ENCODE assay signal across 25 mouse cellular contexts in genomic region chr3:159614977-159615376, GRCm38 (mm10). TPM values are rescaled to one million over a fixed set of nuclear protein-coding genes. Genes with fewer than 3 reads are reported as not detected.
DNase-seq lines count a peak whose midpoint lies in the region; ATAC-seq and TF ChIP-seq lines count a peak whose summit lies in the region.
"Had no signal": no experiment of that assay in that cellular context is flagged by ENCODE, and none has a peak within 500 bp of the region (broad histone marks: within the 10 kb centered on the region; RNA-seq: fewer than 3 reads in every experiment).

No protein-coding gene starts in this region.

- in situ Hi-C loops in ES-E14 (cut with MboI; ENCODE audit: low sequenced_read_pairs in 2 of 2, unreplicated experiment in 2 of 2): no loop called here

- H3K4me1 ChIP-seq in ES-E14 (ENCODE audit: control insufficient read depth in 2 of 2, insufficient read depth in 2 of 2, low read length in 2 of 2, poor library complexity in 1 of 2): no peaks in the 10 kb centered on the region
- no peaks in the 10 kb centered on the region for H3K4me1 ChIP-seq in hindbrain, embryonic 12.5 days
- H3K4me1 ChIP-seq: embryonic facial prominence, embryonic 10.5 days; embryonic facial prominence, embryonic 12.5 days; forebrain, embryonic 13.5 days; forebrain, embryonic 15.5 days had no signal

- H3K36me3 ChIP-seq in ES-E14 (ENCODE audit: control insufficient read depth, insufficient read depth, low read length, poor library complexity, severe bottlenecking): no peaks in the 10 kb centered on the region
- no peaks in the 10 kb centered on the region for H3K36me3 ChIP-seq in hindbrain, embryonic 12.5 days
- H3K36me3 ChIP-seq: embryonic facial prominence, embryonic 10.5 days; embryonic facial prominence, embryonic 12.5 days; forebrain, embryonic 15.5 days had no signal

- H3K27ac ChIP-seq in ES-E14 (ENCODE audit: insufficient read depth, low read depth, low read length, poor library complexity, severe bottlenecking): no peak overlapping the region
- no peak overlapping the region for H3K27ac ChIP-seq in hindbrain, embryonic 12.5 days
- H3K27ac ChIP-seq: embryonic facial prominence, embryonic 10.5 days; embryonic facial prominence, embryonic 12.5 days; forebrain, embryonic 13.5 days; forebrain, embryonic 15.5 days had no signal

- 78% methylated on average over 1 of the region's 1 CpGs for WGBS in hindbrain, embryonic 12.5 days

- H3K27me3 ChIP-seq in hindbrain, embryonic 12.5 days: no peaks in the 10 kb centered on the region
- H3K27me3 ChIP-seq: embryonic facial prominence, embryonic 12.5 days; forebrain, embryonic 13.5 days; forebrain, embryonic 15.5 days had no signal

- no peaks in the 10 kb centered on the region for H3K9me3 ChIP-seq in ES-E14 (ENCODE audit: control insufficient read depth, insufficient read depth, low read depth, low read length)
- H3K9me3 ChIP-seq in hindbrain, embryonic 12.5 days (replicated peaks): no peaks in the 10 kb centered on the region
- H3K9me3 ChIP-seq: embryonic facial prominence, embryonic 10.5 days; embryonic facial prominence, embryonic 12.5 days; forebrain, embryonic 13.5 days; forebrain, embryonic 15.5 days had no signal

- H3K9ac ChIP-seq in ES-E14 (ENCODE audit: insufficient read depth, low read depth, low read length, poor library complexity, severe bottlenecking): no peak overlapping the region
- H3K9ac ChIP-seq in hindbrain, embryonic 12.5 days: no peak overlapping the region
- H3K9ac ChIP-seq: embryonic facial prominence, embryonic 12.5 days; forebrain, embryonic 13.5 days; forebrain, embryonic 15.5 days; forebrain, postnatal 0 days had no signal

- DNase-seq in ES-CJ7 (ENCODE audit: low read depth, low spot score) (peak; percentile 53), ES-E14 (ENCODE audit: low read depth, low spot score) (peak; percentile 7), ZHBTc4 (ENCODE audit: low read depth, low spot score) (peak; percentile 32), MN1 (ENCODE audit: low spot score) (no peak)
- DNase-seq: adrenal gland, adult 8-10 months; adrenal gland, postnatal 14 days; adrenal gland, postnatal 36 days; cerebellum, adult 11-12 months; cerebellum, adult 2 months; cerebellum, adult 9-10 months; cerebellum, postnatal 10 days; cerebellum, postnatal 25 days; forebrain, postnatal 0 days had no signal

- ATAC-seq in hindbrain, embryonic 12.5 days (ENCODE audit: low FRiP score): no peak
- ATAC-seq: activated CD4-positive, CD25-positive, alpha-beta regulatory T cell, adult 4 months; forebrain, embryonic 13.5 days; forebrain, embryonic 15.5 days; forebrain, postnatal 0 days; Patski had no signal

- no peak overlapping the region for H3K4me2 ChIP-seq in hindbrain, embryonic 12.5 days (replicated peaks)
- H3K4me2 ChIP-seq: embryonic facial prominence, embryonic 12.5 days; forebrain, embryonic 13.5 days; forebrain, embryonic 15.5 days had no signal

- H3K4me3 ChIP-seq in ES-E14 (ENCODE audit: insufficient read depth in 1 of 2, low read depth in 1 of 2, low read length in 2 of 2, poor library complexity in 1 of 2, severe bottlenecking in 1 of 2): no peak overlapping the region
- H3K4me3 ChIP-seq in hindbrain, embryonic 12.5 days: no peak overlapping the region
- H3K4me3 ChIP-seq: embryonic facial prominence, embryonic 10.5 days; embryonic facial prominence, embryonic 12.5 days; forebrain, embryonic 13.5 days; forebrain, embryonic 15.5 days had no signal

TF ChIP-seq in ES-E14, 5 proteins besides CTCF, POLR2A, EP300 and RAD21:
- TF ChIP-seq ZC3H11A (IDR thresholded peaks at IDR 0.05; ENCODE audit: borderline replicate concordance, low read depth, low read length): no peak
- TF ChIP-seq CHD2 (IDR thresholded peaks at IDR 0.05; ENCODE audit: low read depth, low read length): no peak
- no peak for TF ChIP-seq ZNF384 (IDR thresholded peaks at IDR 0.05; ENCODE audit: low read depth, low read length)
- TF ChIP-seq HCFC1 (IDR thresholded peaks at IDR 0.05; ENCODE audit: borderline replicate concordance, insufficient read depth, low read length): no peak
- TF ChIP-seq MAFK (IDR thresholded peaks at IDR 0.05; ENCODE audit: insufficient read depth, low read depth, low read length): no peak

RNA-seq across cellular contexts. Expression of gene Rpe65, which starts 16.0 kb away (rescaled TPM):
- total RNA-seq in ES-E14 (2012; rRNA removed): not detected in 2 replicates
- polyA plus RNA-seq in hindbrain, embryonic 12.5 days (2016; fragmentation: Nextera tagmentation; extraction: Ambion mirVana): not detected in 2 replicates
- total RNA-seq: adrenal gland, adult 18-20 months; adrenal gland, adult 8-10 months; adrenal gland, postnatal 14 days; adrenal gland, postnatal 36 days; forebrain, postnatal 0 days; MEL had no signal
- polyA plus RNA-seq: activated CD4-positive, CD25-positive, alpha-beta regulatory T cell, adult 4 months; C2C12; embryonic facial prominence, embryonic 10.5 days; embryonic facial prominence, embryonic 12.5 days; embryonic facial prominence, embryonic 14.5 days; forebrain, embryonic 11.5 days; forebrain, embryonic 13.5 days; forebrain, embryonic 15.5 days; forebrain, postnatal 0 days; Patski had no signal
